Mouse (Mus musculus) inflammation-experienced regulatory T-cells, adult 6 months (primary cell): ENCODE measurements around the gene Gbp2. TPM values are rescaled to one million over a fixed set of nuclear protein-coding genes. Genes with fewer than 3 reads are reported as not detected.

Experiments used
- polyA plus RNA-seq, 3 experiments: library from polyadenylated mRNA; unstranded; fragments of 100-300 nt; shearing (Covaris generic); gene quantifications; one replicate each; pipeline ENCODE4 v1.2.1; 2017

The Gbp2 gene
- polyA plus RNA-seq, 3 experiments from 2014 or later = 114 to 125 (median 118) TPM

Other genes with a start within 250 kb of the Gbp2 start
- gene Pdlim5, start 224.9 kb upstream of the Gbp2 start, polyA plus RNA-seq = 10 to 100 TPM; 21.5 to 25.7 (median 25.4) TPM
- gene Gbp5, start 126.6 kb upstream of the Gbp2 start, polyA plus RNA-seq = 10 to 100 TPM; 12.0 to 15.8 (median 12.4) TPM
- gene Gbp7, start 90.3 kb upstream of the Gbp2 start, polyA plus RNA-seq = 100 to 1,000 TPM; 180 to 223 (median 211) TPM
- gene Gbp3, start 60.6 kb upstream of the Gbp2 start, polyA plus RNA-seq = 100 to 1,000 TPM in 1 of 3 experiments, 10 to 100 TPM in 2; 71.3 to 113 (median 80.8) TPM
- gene Gbp2b, start 25.8 kb upstream of the Gbp2 start, polyA plus RNA-seq = 10 to 100 TPM in 2 of 3 experiments, under 1 TPM in 1; 0.68 to 84.0 (median 22.4) TPM
- gene Kyat3, start 80.4 kb downstream of the Gbp2 start, polyA plus RNA-seq = 1 to 10 TPM; 4.8 to 5.2 (median 4.8) TPM
- gene Gtf2b, start 144.4 kb downstream of the Gbp2 start, polyA plus RNA-seq = 10 to 100 TPM; 50.6 to 74.3 (median 73.9) TPM